Mouse (Mus musculus): Measurements from ENCODE around the gene Dynlrb1. TPM values are rescaled to one million over a fixed set of nuclear protein-coding genes. Genes with fewer than 3 reads are reported as not detected.

Dynlrb1 gene
- total RNA-seq, 2 experiments from 2014 or later: 257 to 378 TPM

DNA sequence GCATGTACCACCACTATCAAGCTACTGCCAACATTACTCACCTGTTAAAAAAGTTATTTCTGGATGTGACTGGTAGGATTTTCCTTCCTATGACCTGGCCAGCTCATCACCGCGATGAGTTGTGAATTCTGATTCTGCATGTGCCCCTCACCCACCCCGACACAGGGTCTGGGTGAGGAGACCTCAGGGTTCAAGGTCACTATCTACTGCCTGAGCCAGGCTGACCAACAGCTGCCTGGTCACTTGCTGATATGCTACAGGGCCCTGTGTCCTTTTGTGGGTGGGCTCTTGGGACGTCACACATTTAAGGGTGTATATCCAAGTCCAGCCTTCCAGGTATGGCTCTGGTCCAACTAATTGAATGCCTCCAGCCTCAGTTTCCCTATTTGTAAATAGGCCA is 42.8 kb downstream of the Dynlrb1 start:
- no peak for ATAC-seq (replicated peaks; ENCODE audit: poor library complexity)

DNA sequence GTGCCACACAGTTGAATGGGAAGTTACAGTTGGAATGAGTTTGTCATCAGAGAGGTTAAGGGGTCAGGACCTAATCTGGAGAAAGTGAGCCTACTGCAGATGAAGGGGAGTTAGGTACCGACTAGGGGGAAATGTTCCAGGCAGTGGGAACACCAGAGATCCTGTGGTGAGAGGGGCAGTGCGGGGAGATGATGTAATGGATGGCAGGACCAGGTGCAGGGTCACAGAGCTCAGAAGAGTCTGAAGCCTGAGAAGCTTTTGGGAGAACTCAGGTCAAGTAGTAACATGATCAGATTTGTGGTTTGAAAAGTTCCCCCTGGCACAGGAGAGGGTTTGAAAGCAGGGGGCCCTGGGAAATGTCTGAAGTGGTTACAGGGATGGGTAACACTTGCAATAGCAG is 43.8 kb downstream of the Dynlrb1 start:
- no peak for ATAC-seq (replicated peaks; ENCODE audit: poor library complexity)

DNA sequence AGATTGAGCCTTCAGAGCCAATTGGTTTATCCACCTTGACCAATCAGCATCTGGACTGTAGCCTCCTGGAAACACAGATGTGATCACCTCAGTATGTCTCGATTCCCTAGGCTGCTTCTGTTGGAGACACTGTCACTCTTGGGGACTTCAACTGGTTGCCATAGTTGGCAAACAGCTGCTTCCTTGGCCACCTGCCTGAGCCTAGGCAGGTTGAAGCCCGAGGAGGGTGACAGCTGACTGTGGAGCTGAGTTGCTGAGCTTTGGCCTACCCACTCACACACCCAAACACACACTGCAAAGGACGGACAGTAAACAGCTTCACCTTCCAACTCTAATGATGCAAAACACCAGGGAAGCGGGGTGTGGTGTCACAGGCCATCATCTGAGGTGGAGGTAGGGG is 47.5 kb downstream of the Dynlrb1 start:
- ATAC-seq (replicated peaks; ENCODE audit: poor library complexity): no peak

DNA sequence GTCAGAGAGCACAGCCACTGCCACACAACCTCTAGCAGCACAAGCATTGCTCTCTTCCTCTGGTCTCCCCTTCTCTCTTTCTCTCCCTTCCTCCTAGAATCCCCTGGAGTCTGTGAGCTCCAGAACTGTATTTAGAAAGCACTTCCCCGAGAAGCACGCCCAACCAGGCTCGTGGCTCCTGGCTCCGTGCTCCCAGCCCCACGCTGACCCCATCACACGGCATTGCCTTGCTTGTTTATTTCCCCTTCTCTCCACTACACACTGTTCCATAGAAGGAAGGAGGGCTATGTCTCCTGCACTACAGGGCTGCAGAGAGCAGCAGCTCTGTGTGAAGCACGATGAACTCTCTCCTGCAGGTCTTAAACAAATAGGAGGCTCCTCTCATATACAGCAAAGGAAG is 48.3 kb downstream of the Dynlrb1 start:
- ATAC-seq (replicated peaks; ENCODE audit: poor library complexity): no peak

DNA sequence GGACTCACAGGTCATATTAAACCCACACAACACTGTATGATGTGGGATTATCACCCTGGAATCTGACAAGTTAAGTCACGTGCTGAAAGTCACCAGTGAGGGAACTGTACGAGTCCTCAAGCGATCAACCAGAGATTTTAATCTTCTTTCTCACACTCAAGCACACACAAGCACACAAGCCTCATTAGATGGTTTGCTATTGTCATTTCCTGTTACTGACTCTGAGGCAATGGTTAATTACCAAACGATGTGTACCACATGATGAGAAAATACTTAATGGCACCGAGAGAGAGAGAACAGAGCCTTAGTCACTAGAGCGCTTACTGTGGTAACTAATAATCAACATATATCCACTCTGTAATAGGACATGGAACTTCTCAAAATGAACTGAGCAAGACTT is 49.4 kb downstream of the Dynlrb1 start:
- ATAC-seq (replicated peaks; ENCODE audit: poor library complexity): no peak

DNA sequence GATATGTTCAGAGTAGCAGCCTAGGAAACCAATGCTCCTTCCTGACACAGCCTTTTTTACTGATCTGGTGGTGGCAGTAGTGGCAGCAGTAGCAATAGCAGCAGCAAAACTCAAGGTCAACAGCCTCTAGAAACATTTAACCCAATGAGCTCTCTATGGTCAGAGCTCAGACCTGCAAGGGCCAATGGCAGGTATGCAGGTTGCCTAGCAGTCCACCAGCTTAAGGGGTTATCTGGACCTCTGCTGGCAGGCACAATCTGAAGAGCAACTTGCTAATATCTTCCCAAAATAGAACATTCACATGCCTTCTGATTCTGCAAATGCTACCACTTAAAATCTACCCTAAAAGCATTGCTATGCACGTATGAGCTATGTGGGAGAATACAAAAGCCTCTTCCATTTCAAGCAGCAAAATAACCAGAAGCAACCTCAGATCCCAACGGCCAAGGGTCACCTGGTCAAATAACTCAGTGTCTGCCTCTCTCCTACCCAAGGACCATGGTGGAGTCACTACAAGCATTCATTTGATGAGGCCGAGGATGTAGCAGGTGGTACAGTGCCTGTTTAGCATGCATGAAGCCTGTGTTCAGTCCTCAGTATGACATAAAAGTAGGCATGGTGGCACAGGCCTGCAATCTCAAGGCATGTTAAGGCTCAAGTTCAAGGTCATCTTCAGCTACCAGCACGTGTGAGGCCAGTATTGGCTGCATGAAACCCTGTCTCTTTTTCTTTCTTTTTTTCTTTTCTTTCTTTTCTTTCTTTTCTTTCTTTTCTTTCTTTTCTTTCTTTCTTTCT is 51.3 kb downstream of the Dynlrb1 start:
- no peak for ATAC-seq (replicated peaks; ENCODE audit: poor library complexity)

DNA sequence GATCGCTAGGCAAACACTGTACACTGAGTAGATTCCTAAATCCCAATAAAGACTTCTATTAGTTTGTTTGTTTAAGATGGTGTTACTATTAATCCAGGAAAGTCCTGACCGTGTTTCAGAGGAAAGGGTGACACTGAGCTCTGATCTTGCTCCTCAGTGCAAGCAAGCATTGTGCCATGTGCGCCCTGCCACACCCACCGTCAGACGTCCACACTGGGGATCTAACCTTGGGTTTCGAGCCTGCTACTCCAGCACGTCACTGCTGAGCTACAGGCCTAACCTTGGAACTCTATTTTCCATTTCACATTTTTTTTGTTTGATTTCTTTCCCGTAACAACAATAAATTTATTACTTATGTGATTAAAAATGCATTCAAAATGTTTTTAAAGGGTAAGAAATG is 53.7 kb downstream of the Dynlrb1 start:
- no peak for ATAC-seq (replicated peaks; ENCODE audit: poor library complexity)

DNA sequence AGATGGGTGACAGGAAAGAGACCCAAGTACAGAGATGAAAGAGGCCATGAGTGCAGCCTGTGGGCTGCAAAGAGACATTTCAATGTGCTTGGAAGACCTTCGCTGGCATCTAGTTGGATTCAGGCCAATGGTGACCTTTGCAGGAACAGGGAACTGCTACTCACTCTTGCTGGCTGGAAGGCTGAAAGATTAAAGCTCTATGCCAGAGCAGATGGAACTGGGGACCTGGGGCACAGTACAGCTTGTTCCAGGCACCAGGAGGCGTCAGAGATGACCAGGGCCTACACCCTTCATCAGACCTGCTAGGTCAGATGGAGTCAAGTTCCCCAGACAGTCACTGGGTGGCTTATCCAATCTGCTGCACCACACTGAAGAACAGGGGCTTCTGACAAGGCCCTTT is 57.0 kb downstream of the Dynlrb1 start:
- ATAC-seq (replicated peaks; ENCODE audit: poor library complexity): no peak

DNA sequence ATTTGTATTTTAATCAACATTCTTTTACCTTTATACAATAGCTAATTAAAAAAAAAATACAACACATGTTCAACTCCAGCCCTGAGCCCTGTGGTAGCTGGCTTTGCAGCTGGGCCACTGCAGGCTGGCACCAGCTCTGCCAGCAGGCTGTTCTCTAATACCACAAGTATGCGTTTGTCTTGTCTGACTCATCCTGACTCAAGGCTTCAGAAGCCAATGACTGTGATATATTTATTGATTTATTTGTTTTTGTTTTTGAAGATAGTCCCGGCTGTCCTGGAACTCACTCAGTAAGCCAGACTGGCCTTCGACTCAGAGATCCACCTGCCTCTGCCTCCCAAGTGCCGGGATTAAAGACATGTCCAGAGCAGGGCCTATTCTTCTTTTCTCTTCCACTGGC is 57.6 kb downstream of the Dynlrb1 start:
- ATAC-seq (replicated peaks; ENCODE audit: poor library complexity): no peak

DNA sequence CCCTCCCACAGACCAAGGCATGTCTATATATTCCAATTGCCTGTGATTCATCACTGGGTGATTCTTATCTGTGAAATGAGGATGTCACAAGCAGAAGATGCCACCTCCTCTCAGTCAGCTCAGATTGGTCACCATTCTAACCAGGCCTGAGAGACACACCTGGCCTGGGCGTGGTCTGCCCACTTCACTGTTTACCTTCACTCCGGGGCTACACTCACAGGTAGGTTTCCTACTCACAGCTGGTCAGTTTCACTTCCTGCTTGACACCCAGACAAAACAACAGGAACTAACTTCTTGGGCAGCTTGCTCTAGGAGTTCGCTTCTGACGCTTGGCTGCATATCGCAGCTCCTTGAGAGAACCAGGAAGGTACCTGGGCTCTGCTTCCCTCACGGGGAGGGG is 59.1 kb downstream of the Dynlrb1 start:
- ATAC-seq (replicated peaks; ENCODE audit: poor library complexity): no peak

DNA sequence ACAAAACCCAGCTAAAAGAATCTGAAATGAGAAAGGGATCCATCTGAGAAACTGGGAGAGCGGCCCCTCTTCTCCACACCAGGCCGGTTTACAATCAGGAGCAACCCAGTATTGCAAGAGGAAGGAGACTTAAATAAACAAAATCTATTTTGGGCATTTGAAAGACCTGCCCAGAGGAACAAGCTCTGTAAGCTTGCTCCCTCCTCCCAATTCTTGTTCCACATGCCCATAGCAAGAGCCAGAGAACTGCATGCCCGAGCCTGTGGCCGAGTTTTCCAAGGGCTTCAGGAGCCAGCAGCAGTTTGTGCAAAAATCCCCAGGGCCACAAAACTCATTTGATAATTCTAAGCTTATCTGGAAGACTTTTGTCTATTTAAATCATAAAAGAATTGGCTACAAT is 63.2 kb downstream of the Dynlrb1 start:
- ATAC-seq (replicated peaks; ENCODE audit: poor library complexity): no peak

Other genes starting within 250 kb of the Dynlrb1 start
- gene Gm14226, start 218.3 kb upstream of the Dynlrb1 start, total RNA-seq (2015): not detected in 2 replicates
- gene Gm14226, start 218.3 kb upstream of the Dynlrb1 start, total RNA-seq (2017): not detected in 2 replicates
- gene Ahcy, start 162.0 kb upstream of the Dynlrb1 start, total RNA-seq (2015): 143 and 155 TPM in 2 replicates
- gene Ahcy, start 162.0 kb upstream of the Dynlrb1 start, total RNA-seq (2017): 103 and 109 TPM in 2 replicates
- 50.8 and 52.9 TPM in 2 replicates for gene Itch, start 103.0 kb upstream of the Dynlrb1 start, total RNA-seq (2015)
- 48.7 and 53.4 TPM in 2 replicates for gene Itch, start 103.0 kb upstream of the Dynlrb1 start, total RNA-seq (2017)
- 3.4 and 4.0 TPM in 2 replicates for gene Map1lc3a, start 39.8 kb downstream of the Dynlrb1 start, total RNA-seq (2015)
- 0.71 and 1.8 TPM in 2 replicates for gene Map1lc3a, start 39.8 kb downstream of the Dynlrb1 start, total RNA-seq (2017)
- gene Pigu, start 120.9 kb downstream of the Dynlrb1 start, total RNA-seq (2015): 71.3 and 79.7 TPM in 2 replicates
- gene Pigu, start 120.9 kb downstream of the Dynlrb1 start, total RNA-seq (2017): 42.7 and 43.5 TPM in 2 replicates
- gene Trp53inp2, start 144.5 kb downstream of the Dynlrb1 start, total RNA-seq (2015): 3.4 and 4.7 TPM in 2 replicates
- 3.3 and 4.2 TPM in 2 replicates for gene Trp53inp2, start 144.5 kb downstream of the Dynlrb1 start, total RNA-seq (2017)
- 58.3 and 61.2 TPM in 2 replicates for gene Ncoa6, start 237.4 kb downstream of the Dynlrb1 start, total RNA-seq (2015)
- gene Ncoa6, start 237.4 kb downstream of the Dynlrb1 start, total RNA-seq (2017): 12.4 and 15.4 TPM in 2 replicates

All from megakaryocyte progenitor cell, adult 5-6 weeks (primary cell).